ENCODE assay signal across 8 mouse cellular contexts in genomic region chr5:134747947-134748618, GRCm38 (mm10). TPM values are rescaled to one million over a fixed set of nuclear protein-coding genes. Genes with fewer than 3 reads are reported as not detected.
DNase-seq lines count a peak whose midpoint lies in the region; ATAC-seq and TF ChIP-seq lines count a peak whose summit lies in the region.

No protein-coding gene starts in this region.

- H3K79me2 ChIP-seq in C2C12 (ENCODE audit: control insufficient read depth, insufficient read depth), result no peaks in the 10 kb centered on the region
- no peaks in the 10 kb centered on the region for H3K79me2 ChIP-seq in heart, adult 2 months (replicated peaks; ENCODE audit: control insufficient read depth, insufficient read depth, low read length)

- 33% methylated on average over 6 of the region's 6 CpGs for WGBS in heart, adult 2 months
- 58% methylated on average over 6 of the region's 6 CpGs for WGBS in limb, embryonic 10.5 days
- 53% methylated on average over 6 of the region's 6 CpGs for WGBS in midbrain, embryonic 14.5 days

- H3K27me3 ChIP-seq in C2C12 (ENCODE audit: control insufficient read depth, insufficient read depth, insufficient read length), result peaks cover 52% of the 10 kb centered on the region
- no peaks in the 10 kb centered on the region for H3K27me3 ChIP-seq in heart, adult 2 months (ENCODE audit: control insufficient read depth, insufficient read depth, low read length)
- peaks cover 56% of the 10 kb centered on the region for H3K27me3 ChIP-seq in limb, embryonic 10.5 days (ENCODE audit: low read depth, poor library complexity, severe bottlenecking)
- H3K27me3 ChIP-seq in midbrain, embryonic 14.5 days (ENCODE audit: control insufficient read depth, insufficient read depth, low read length), result no peaks in the 10 kb centered on the region

- peak; percentile 79 for DNase-seq in adrenal gland, postnatal 10 days
- DNase-seq in embryo, embryonic 9.5 days (ENCODE audit: extremely low spot score), result peak; percentile 61
- peak; percentile 76 to 79 for DNase-seq in heart, adult 2 months
- DNase-seq in kidney, adult 18-20 months, result peak; percentile 64
- peak; percentile 79 for DNase-seq in limb, embryonic 10.5 days (ENCODE audit: low spot score)
- peak; percentile 74 for DNase-seq in midbrain, embryonic 14.5 days
- DNase-seq in telencephalon, adult 2 months (ENCODE audit: low read depth, low spot score), result peak; percentile 33

- H3K27ac ChIP-seq in heart, adult 2 months, result peak overlapping the region; percentile 68
- H3K27ac ChIP-seq in limb, embryonic 10.5 days, result peak overlapping the region; percentile 86
- no peak overlapping the region for H3K27ac ChIP-seq in midbrain, embryonic 14.5 days (replicated peaks; ENCODE audit: low read depth, low read length)

- peak; percentile 68; the same call in 1 of the 2 replicates for TF ChIP-seq EP300 in heart, adult 2 months (IDR thresholded peaks at IDR 0.05; ENCODE audit: insufficient read depth, low read depth, low read length)

- peak overlapping the region; percentile 46; the same call in 1 of the 2 replicates for H3K9ac ChIP-seq in heart, adult 2 months (ENCODE audit: low read depth, low read length)
- no peak overlapping the region for H3K9ac ChIP-seq in midbrain, embryonic 14.5 days (replicated peaks; ENCODE audit: low read length)

- H3ac ChIP-seq in C2C12 (ENCODE audit: control insufficient read depth, insufficient read length, low read depth), result no peak overlapping the region

- no peak overlapping the region for H3K4me3 ChIP-seq in C2C12 (ENCODE audit: insufficient read depth, poor library complexity, severe bottlenecking)
- no peak overlapping the region for H3K4me3 ChIP-seq in heart, adult 2 months
- H3K4me3 ChIP-seq in limb, embryonic 10.5 days, result peak overlapping the region; percentile 56
- H3K4me3 ChIP-seq in midbrain, embryonic 14.5 days (replicated peaks; ENCODE audit: low read depth, low read length), result no peak overlapping the region

- TF ChIP-seq CTCF in C2C12 (IDR thresholded peaks at IDR 0.05; ENCODE audit: control insufficient read depth, insufficient read depth, insufficient read length), result peak; percentile 40
- TF ChIP-seq CTCF in heart, adult 2 months (IDR thresholded peaks at IDR 0.05), result peak; percentile 99

- no peaks in the 10 kb centered on the region for H3K9me3 ChIP-seq in limb, embryonic 10.5 days (replicated peaks)
- H3K9me3 ChIP-seq in midbrain, embryonic 14.5 days (ENCODE audit: control insufficient read depth, low read length), result no peaks in the 10 kb centered on the region

- 0 out of 2 replicates have a peak, but pooled peaks have one; percentile 20 for ATAC-seq in midbrain, embryonic 14.5 days (ENCODE audit: low FRiP score, low TSS enrichment)

- no peak for TF ChIP-seq POLR2A in heart, adult 2 months (IDR thresholded peaks at IDR 0.05; ENCODE audit: insufficient read depth, low read depth, low read length)

- no peaks in the 10 kb centered on the region for H3K79me3 ChIP-seq in C2C12 (ENCODE audit: low read depth)

- no peak overlapping the region for H3K4me2 ChIP-seq in midbrain, embryonic 14.5 days (ENCODE audit: low read length)

- intact Hi-C loops in heart, adult 2 months (cut with DNase I), result loop anchor here (1.0 to 2.0 kb wide), 2 partner anchors 152 to 217 kb away; no protein-coding TSS in a partner anchor

- H3K36me3 ChIP-seq in C2C12 (ENCODE audit: control insufficient read depth, insufficient read depth), result no peaks in the 10 kb centered on the region
- H3K36me3 ChIP-seq in heart, adult 2 months (ENCODE audit: control insufficient read depth, insufficient read depth, low read length), result no peaks in the 10 kb centered on the region
- H3K36me3 ChIP-seq in limb, embryonic 10.5 days, result no peaks in the 10 kb centered on the region
- H3K36me3 ChIP-seq in midbrain, embryonic 14.5 days (ENCODE audit: control insufficient read depth, insufficient read depth, low read length), result no peaks in the 10 kb centered on the region

- peaks cover 8% of the 10 kb centered on the region for H3K4me1 ChIP-seq in heart, adult 2 months (ENCODE audit: control insufficient read depth, insufficient read depth, low read length)
- peaks cover 37% of the 10 kb centered on the region for H3K4me1 ChIP-seq in limb, embryonic 10.5 days
- no peaks in the 10 kb centered on the region for H3K4me1 ChIP-seq in midbrain, embryonic 14.5 days (ENCODE audit: control insufficient read depth, insufficient read depth, low read length)

TF ChIP-seq in C2C12, 6 proteins besides CTCF, POLR2A, EP300 and RAD21:
- no peak for TF ChIP-seq USF1 (IDR thresholded peaks at IDR 0.05; ENCODE audit: low read depth)
- no peak for TF ChIP-seq CEBPB (IDR thresholded peaks at IDR 0.05; ENCODE audit: low read depth)
- no peak for TF ChIP-seq MYOD1 (IDR thresholded peaks at IDR 0.05; ENCODE audit: control insufficient read depth, insufficient read length, low read depth)
- TF ChIP-seq MAX (IDR thresholded peaks at IDR 0.05), result no peak
- TF ChIP-seq FOSL1 (IDR thresholded peaks at IDR 0.05; ENCODE audit: insufficient read depth, low read length, poor library complexity, severe bottlenecking), result no peak

RNA-seq across cellular contexts. Expression of gene Eln, which starts 1.0 kb away (rescaled TPM):
- polyA plus RNA-seq in C2C12 (2012; fragmentation: generic; extraction: Trizol), result not detected
- 1,000 to 10,000 TPM in 1 of 2 experiments, 100 to 1,000 TPM in 1; 255 to 1,124 TPM for total RNA-seq in adrenal gland, postnatal 10 days (2021)
- total RNA-seq in heart, adult 2 months (2021), result 10 to 100 TPM; 33.5 to 49.9 TPM
- polyA plus RNA-seq in heart, adult 2 months (2012; rRNA removed), result 124 and 131 TPM in 2 replicates
- 1.0 and 4.2 TPM in 2 replicates for polyA plus RNA-seq in limb, embryonic 10.5 days (2016; fragmentation: Nextera tagmentation; extraction: Ambion mirVana)
- 2.0 and 3.4 TPM in 2 replicates for polyA plus RNA-seq in midbrain, embryonic 14.5 days (2014; fragmentation: Nextera tagmentation; extraction: Ambion mirVana)

RNA-seq across cellular contexts. Expression of gene Limk1, which starts 59.7 kb away (rescaled TPM):
- polyA plus RNA-seq in C2C12 (2012; fragmentation: generic; extraction: Trizol), result 32.2 TPM
- total RNA-seq in adrenal gland, postnatal 10 days (2021), result 10 to 100 TPM; 17.9 to 20.5 TPM
- 1 to 10 TPM; 4.0 to 5.0 TPM for total RNA-seq in heart, adult 2 months (2021)
- 7.3 and 8.1 TPM in 2 replicates for polyA plus RNA-seq in heart, adult 2 months (2012; rRNA removed)
- 4.4 and 5.3 TPM in 2 replicates for polyA plus RNA-seq in limb, embryonic 10.5 days (2016; fragmentation: Nextera tagmentation; extraction: Ambion mirVana)
- 22.3 and 39.4 TPM in 2 replicates for polyA plus RNA-seq in midbrain, embryonic 14.5 days (2014; fragmentation: Nextera tagmentation; extraction: Ambion mirVana)

Comparison
In these comparisons a context has a peak if more than half of its experiments do, and no peak if none do; other contexts are left out.
1. RNA of gene Eln, which starts 1.0 kb away (polyA plus RNA-seq): 124 to 131 TPM in heart, adult 2 months; 1.0 to 4.2 TPM in limb, embryonic 10.5 days, 2.0 to 3.4 TPM in midbrain, embryonic 14.5 days and not detected in C2C12 (single experiment); every median in the first group is over 10 times any median in the second.
2. Peak in every context shown above with its lines, with median percentiles within 50 percentile points of each other: DNase-seq.